Mouse (Mus musculus) olfactory bulb, adult 2 months (tissue): Measurements from ENCODE around the gene Sulf2.

Experiments
- CTCF ChIP-seq: fragments of 200-500 bp; IDR thresholded peaks from 2 replicates; pipeline ENCODE4 v1.5.1; 2012; ENCODE audit warnings: low read depth, mild to moderate bottlenecking, low read length, moderate library complexity; ENCODE audit not compliant: insufficient read depth
- POLR2A ChIP-seq: fragments of 200-500 bp; IDR thresholded peaks from 2 replicates; pipeline ENCODE4 v1.6.1; 2012; ENCODE audit warnings: mild to moderate bottlenecking, low read depth, low read length, moderate library complexity; ENCODE audit not compliant: insufficient read depth

DNA sequence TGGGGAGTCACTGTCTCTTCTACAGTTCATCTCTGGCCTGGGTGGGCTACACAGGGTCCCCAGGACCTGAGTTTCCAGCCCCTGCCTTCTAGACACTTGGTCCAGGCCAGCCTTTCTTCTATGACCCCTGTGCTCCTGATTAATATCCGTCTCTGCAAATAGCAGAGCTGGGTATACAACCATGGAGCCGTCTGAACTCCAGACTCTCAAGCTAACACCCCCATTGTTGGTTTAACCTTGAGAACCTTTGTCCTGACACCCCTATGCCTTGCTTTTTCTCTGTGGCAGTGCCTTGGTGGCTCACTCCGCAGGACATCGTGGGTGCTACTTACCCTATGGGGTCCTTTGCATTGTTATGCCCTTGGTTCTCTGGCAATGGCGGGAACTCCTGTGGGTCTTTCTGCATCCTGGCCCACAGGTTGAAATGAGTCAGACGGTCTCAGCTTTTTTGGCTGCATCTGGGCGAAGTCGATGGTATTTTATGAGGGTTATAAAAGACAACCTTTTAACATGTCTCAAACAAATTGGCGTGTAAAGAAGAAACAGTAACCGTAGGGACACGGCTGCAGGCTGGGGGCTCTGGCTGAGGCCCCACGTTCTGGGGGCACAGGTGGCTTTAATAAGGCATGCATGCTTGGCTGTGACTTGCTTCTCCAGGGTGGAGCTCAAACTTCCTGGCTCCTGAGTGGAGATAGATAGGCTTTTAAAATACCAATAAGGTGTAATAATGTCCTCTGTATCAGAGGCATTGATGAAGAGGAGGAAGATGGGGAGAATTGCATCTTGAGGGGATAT lies 2.5 kb upstream of the Sulf2 start:
- TF ChIP-seq POLR2A (no peak), CTCF (no peak)
